Mouse (Mus musculus) forebrain, embryonic 10.5 days (tissue): ENCODE data around the gene Cd300lg. TPM values are rescaled to one million over a fixed set of nuclear protein-coding genes. Genes with fewer than 3 reads are reported as not detected.

Experiments used
- DNase-seq: peaks from one replicate; pipeline ENCODE4 v3.0.0-alpha.2; 2017; ENCODE audit warnings: low spot score; ENCODE audit errors: extremely low spot score
- H3K27ac ChIP-seq: fragments of 300-500 bp; sonication (generic); 2 replicates; pipeline ENCODE4 v1.5.1; 2016; ENCODE audit warnings: mild to moderate bottlenecking
- H3K27me3 ChIP-seq: fragments of 300-500 bp; sonication (generic); 2 replicates; pipeline ENCODE4 v1.6.1; 2016; ENCODE audit warnings: mild to moderate bottlenecking; ENCODE audit not compliant: poor library complexity, severe bottlenecking
- H3K36me3 ChIP-seq: fragments of 300-500 bp; sonication (generic); replicated peaks from 2 replicates; pipeline ENCODE4 v1.6.1; 2016; ENCODE audit warnings: mild to moderate bottlenecking, moderate library complexity
- H3K4me1 ChIP-seq: fragments of 300-500 bp; sonication (generic); 2 replicates; pipeline ENCODE4 v1.6.1; 2016
- H3K4me3 ChIP-seq: fragments of 300-500 bp; sonication (generic); 2 replicates; pipeline ENCODE4 v1.5.1; 2016; ENCODE audit warnings: mild to moderate bottlenecking, moderate library complexity
- H3K9me3 ChIP-seq: fragments of 300-500 bp; sonication (generic); 2 replicates; pipeline ENCODE4 v1.6.1; 2016; ENCODE audit warnings: mild to moderate bottlenecking, moderate library complexity
- WGBS: fragments of 180-500 bp; shearing (Covaris S2); methylation state at CpG from one replicate; pipeline ENCODE4 v1.1.7; 2016; 5-methylcytosine and 5-hydroxymethylcytosine counted together
- polyA plus RNA-seq: library from polyadenylated mRNA; unstranded; fragments of >200 nt; fragmentation: Nextera tagmentation; extraction: Ambion mirVana; gene quantifications from 2 replicates; pipeline ENCODE4 v1.2.1, GENCODE M21; 2016

The Cd300lg gene
- polyA plus RNA-seq, 1 experiment from 2014 or later: 0.14 TPM

DNA sequence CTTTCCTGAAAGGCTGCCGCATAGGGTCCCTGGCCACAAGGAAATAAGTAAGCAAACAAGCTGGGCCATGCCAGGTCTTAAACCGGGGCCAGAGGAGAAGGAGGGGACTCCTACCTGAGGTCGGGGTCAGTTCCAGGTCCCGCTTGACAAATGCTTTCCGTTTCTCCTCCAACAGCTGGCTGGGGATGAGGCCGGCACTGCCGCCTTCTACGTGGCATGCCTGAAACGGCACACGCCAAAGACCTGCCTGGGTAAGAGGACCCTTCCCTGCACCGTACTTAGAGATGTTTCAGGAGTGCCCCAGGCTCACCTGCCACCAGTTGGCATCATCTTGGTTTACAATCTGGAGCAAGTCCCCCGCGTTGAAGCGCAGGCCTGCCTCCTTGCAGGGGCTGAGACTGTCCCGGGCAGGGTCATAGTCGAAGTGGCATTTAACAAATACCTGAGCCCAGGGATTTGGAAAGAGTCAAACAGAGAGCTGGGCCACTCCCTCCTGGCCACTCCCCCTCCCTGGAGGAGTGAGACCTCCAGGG lies 20.7 kb downstream of the Cd300lg start:
- H3K4me3 ChIP-seq: peak overlapping the region; percentile 57; the same call in 1 of the 2 replicates

DNA sequence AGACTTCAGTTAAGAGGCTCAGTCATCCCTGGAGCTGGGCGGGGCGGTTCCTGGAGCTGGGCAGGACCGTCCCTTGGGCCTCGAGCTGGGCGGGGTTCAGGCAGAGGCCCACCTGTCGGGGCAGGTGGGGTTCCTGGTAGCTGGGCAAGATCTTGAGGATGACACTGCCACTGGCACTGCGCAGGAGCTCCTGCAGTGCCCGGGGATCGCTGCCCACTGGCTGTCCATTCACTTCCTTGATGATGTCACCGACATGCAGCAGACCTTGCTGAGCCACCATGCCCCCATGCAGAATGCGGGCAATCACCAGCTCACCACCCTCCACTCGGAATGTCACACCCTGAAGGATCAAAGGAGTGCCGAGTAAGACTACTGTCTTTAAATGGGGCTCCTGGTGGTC lies 21.8 kb downstream of the Cd300lg start:
- H3K36me3 ChIP-seq: peaks cover 44% of the 10 kb centered on the region

More for the DNA sequence above, 20.7 kb downstream of the Cd300lg start:
- peaks cover 40% of the 10 kb centered on the region for H3K27me3 ChIP-seq
- H3K27ac ChIP-seq: no peak overlapping the region
- DNase-seq: no peak
- H3K9me3 ChIP-seq: no peaks in the 10 kb centered on the region
- WGBS: 14% methylated on average over 16 of the region's 16 CpGs
- peaks cover 13% of the 10 kb centered on the region for H3K4me1 ChIP-seq
- peaks cover 45% of the 10 kb centered on the region for H3K36me3 ChIP-seq

DNA sequence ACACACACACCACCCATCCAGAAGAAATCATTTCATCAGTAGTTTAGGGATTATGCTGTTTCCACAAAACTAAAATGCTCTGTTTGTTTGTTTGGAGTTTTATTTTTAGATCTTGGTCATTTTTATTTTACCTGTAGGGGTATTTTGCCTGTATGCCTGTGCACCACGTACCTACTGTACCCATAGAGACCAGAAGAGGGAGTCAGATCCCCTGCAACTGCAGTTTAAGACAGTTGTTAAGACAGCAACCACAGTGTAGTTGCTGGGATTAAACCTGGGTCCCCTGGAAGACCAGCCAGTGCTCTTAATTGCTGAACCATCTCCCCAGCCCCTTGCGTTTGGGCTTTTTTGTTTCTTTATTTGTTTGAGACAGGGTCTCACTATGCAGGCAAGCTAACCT lies 27.7 kb downstream of the Cd300lg start:
- Histone ChIP-seq H3K4me3 (no peak overlapping the region), H3K36me3 (peaks cover 12% of the 10 kb centered on the region), H3K9me3 (no peaks in the 10 kb centered on the region), H3K27ac (no peak overlapping the region), H3K27me3 (peaks cover 20% of the 10 kb centered on the region), H3K4me1 (peaks cover 10% of the 10 kb centered on the region)
- DNase-seq: no peak
- 27% methylated on average over 2 of the region's 2 CpGs for WGBS

More for the DNA sequence above, 21.8 kb downstream of the Cd300lg start:
- Histone ChIP-seq H3K27me3 (peaks cover 40% of the 10 kb centered on the region), H3K4me1 (peaks cover 13% of the 10 kb centered on the region), H3K4me3 (no peak overlapping the region), H3K9me3 (no peaks in the 10 kb centered on the region), H3K27ac (no peak overlapping the region)
- 74% methylated on average over 13 of the region's 13 CpGs for WGBS
- DNase-seq: no peak

DNA sequence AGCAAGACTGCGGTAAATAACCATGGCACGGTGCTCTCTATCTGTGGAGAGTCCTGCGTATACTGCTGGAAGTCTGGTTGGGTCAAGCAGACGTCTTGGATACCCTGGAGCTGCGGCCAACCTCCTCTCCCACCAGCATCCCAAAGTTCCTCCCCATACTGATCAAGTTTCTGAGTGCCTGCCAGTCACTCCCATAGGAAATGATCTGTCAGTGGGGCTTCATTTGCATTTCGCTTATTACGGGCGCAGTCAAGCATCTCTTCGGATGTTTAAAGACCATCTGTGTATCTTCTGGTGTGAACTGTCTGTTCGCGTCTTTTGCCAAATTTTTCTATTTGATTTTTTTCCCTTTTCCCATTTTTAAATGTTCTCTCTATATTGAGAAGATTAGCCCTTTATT lies 28.3 kb downstream of the Cd300lg start:
- peaks cover 24% of the 10 kb centered on the region for H3K27me3 ChIP-seq
- H3K4me3 ChIP-seq: no peak overlapping the region
- H3K4me1 ChIP-seq: peaks cover 10% of the 10 kb centered on the region
- peaks cover 13% of the 10 kb centered on the region for H3K36me3 ChIP-seq
- 64% methylated on average over 11 of the region's 11 CpGs for WGBS
- no peak overlapping the region for H3K27ac ChIP-seq
- no peaks in the 10 kb centered on the region for H3K9me3 ChIP-seq
- no peak for DNase-seq

DNA sequence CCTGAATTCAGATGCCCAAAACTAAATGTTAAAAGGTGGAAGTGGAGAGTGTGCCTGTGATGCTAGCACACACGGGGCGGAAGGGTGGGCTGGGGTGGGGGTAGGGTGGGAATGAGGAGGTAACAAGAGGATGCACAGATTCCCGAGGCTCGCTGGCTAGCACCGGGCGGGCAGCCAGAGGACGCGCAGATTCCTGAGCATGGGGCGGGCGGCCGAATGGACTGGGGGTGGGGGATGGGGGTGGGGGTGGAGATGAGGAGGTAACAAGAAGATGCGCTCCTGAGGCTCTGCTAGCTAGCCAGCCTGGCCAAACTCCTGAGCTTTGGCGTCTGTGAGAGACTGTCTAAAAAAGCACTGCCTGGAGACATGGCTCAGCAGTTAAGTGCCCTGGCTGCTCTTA lies 29.1 kb downstream of the Cd300lg start:
- H3K4me3 ChIP-seq: peak overlapping the region; percentile 9; the same call in 1 of the 2 replicates
- WGBS: 3% methylated on average over 13 of the region's 13 CpGs

DNA sequence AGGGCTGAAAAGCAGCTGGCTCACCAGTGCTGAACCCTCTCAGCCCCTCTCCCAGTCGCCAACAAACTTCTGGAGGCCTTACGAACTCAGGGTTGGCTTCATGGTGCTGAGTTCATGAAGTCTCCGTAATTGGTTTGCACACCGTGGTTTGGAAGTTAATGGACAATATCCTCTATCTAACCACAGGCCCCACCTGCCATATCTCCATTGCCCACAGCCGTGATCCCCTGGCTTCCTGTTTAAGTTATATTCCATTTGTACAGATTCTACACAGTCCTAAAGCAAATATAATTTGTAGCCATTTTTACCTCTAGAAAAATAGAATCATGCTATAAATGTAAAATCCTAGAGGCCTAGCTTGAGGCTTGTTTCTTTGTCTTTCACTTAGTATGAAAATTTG lies 31.4 kb downstream of the Cd300lg start:
- H3K36me3 ChIP-seq: peaks cover 28% of the 10 kb centered on the region
- H3K27me3 ChIP-seq: peaks cover 24% of the 10 kb centered on the region
- no peak for DNase-seq
- no peaks in the 10 kb centered on the region for H3K9me3 ChIP-seq
- H3K4me1 ChIP-seq: peaks cover 10% of the 10 kb centered on the region
- H3K4me3 ChIP-seq: no peak overlapping the region
- WGBS: 86% methylated on average over 5 of the region's 5 CpGs
- H3K27ac ChIP-seq: no peak overlapping the region

More for the DNA sequence above, 29.1 kb downstream of the Cd300lg start:
- peaks cover 24% of the 10 kb centered on the region for H3K27me3 ChIP-seq
- no peak for DNase-seq
- H3K27ac ChIP-seq: no peak overlapping the region
- peaks cover 13% of the 10 kb centered on the region for H3K36me3 ChIP-seq
- H3K9me3 ChIP-seq: no peaks in the 10 kb centered on the region
- peaks cover 10% of the 10 kb centered on the region for H3K4me1 ChIP-seq

DNA sequence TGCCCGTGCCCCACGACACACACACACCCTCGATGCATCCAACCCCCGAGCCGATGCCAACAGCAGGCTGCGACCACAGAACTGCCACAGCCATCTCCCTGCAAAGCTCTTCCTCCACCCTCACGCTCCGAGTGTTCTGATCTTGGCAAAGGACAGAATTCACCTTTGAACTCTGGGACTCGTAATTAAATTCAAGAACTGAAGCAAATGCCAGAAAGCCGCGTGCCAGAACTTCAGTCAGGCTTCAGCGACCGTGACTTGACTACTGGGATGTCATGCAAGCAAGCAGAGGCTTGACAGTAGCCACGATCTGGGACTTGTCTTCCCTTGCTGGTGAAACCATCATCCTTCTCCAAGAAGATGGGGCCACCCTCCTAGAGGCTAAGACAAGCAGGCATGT lies 32.4 kb downstream of the Cd300lg start:
- H3K27ac ChIP-seq: no peak overlapping the region
- H3K27me3 ChIP-seq: peaks cover 24% of the 10 kb centered on the region
- H3K4me3 ChIP-seq: no peak overlapping the region
- peaks cover 38% of the 10 kb centered on the region for H3K36me3 ChIP-seq
- H3K4me1 ChIP-seq: peaks cover 10% of the 10 kb centered on the region
- H3K9me3 ChIP-seq: no peaks in the 10 kb centered on the region
- 89% methylated on average over 14 of the region's 14 CpGs for WGBS
- DNase-seq: no peak

DNA sequence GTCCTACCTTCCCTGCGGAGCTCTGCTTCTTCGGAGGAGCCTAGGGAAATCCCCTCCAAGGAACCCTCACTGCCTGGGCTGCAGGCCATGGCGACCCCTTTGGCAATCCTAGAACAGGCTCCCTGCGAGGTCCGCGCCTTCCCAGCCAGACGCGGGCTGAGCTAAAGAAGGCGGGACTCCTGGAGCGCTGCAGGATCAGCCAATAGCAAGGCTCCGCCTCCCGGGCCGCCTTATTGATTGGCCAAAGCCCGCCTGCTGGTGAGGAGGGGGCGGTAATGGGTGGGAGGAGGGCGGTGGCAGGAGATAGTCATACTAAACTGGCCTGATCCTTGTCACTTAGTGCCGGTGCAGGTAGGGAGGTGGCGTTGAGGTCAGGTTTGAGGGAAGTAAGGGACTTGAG lies 41.0 kb downstream of the Cd300lg start:
- Histone ChIP-seq H3K27me3 (peaks cover 26% of the 10 kb centered on the region), H3K4me3 (peak overlapping the region; percentile 57), H3K4me1 (peaks cover 61% of the 10 kb centered on the region), H3K36me3 (peaks cover 52% of the 10 kb centered on the region), H3K9me3 (peaks cover 7% of the 10 kb centered on the region; the same call in 1 of the 2 replicates), H3K27ac (peak overlapping the region; percentile 75)
- under 1% methylated on average over 18 of the region's 18 CpGs for WGBS
- peak; percentile 85 for DNase-seq

DNA sequence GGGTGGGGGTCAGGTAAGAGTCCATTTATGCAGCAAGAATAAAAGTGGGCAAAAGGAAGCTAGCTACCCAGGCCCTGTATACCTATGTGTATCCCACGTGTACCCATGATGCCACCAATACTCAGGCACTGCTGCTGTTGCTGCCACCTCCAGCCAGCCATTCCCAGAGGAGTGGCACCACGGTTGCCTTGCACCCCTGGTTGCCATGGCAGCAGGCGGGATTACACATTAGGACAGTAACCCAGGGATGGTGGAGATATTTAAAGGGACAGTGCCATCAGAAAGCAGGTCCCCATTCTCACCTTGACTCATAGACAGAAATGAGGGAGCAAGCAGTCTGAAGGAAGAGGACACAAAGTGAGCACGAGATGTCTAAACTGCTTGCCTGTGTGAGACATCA lies 41.9 kb downstream of the Cd300lg start:
- 67% methylated on average over 4 of the region's 4 CpGs for WGBS
- Histone ChIP-seq H3K9me3 (peaks cover 7% of the 10 kb centered on the region; the same call in 1 of the 2 replicates), H3K4me3 (peak overlapping the region; percentile 57; the same call in 1 of the 2 replicates), H3K4me1 (peaks cover 67% of the 10 kb centered on the region), H3K36me3 (peaks cover 45% of the 10 kb centered on the region), H3K27me3 (peaks cover 26% of the 10 kb centered on the region), H3K27ac (no peak overlapping the region)
- DNase-seq: no peak

DNA sequence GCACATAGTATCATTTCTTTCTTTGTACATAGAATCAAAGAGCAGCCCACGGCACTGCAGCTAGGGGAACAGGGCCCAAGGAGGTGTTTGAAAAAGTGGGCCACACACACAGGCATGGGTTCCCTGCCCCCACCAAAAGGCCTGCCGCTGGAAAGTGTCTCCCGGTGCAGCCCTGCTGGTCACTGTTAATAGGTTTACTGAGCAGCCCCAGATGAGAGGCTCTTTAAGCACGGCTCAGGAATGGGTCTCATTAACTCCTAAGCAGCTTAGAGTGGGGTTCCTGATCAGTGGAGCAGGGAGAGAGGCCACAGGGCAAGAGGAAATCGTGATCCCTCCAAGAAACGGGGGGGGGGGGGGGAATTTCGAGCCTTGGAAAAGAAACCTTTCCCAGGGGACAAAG lies 42.9 kb downstream of the Cd300lg start:
- peaks cover 76% of the 10 kb centered on the region for H3K4me1 ChIP-seq
- no peak for DNase-seq
- peaks cover 26% of the 10 kb centered on the region for H3K27me3 ChIP-seq
- 19% methylated on average over 7 of the region's 7 CpGs for WGBS
- no peak overlapping the region; the same call in 1 of the 2 replicates for H3K27ac ChIP-seq
- H3K9me3 ChIP-seq: peaks cover 7% of the 10 kb centered on the region; the same call in 1 of the 2 replicates
- 0 out of 2 replicates have a peak overlapping the region, but pooled peaks have one; percentile 12 for H3K4me3 ChIP-seq
- peaks cover 35% of the 10 kb centered on the region for H3K36me3 ChIP-seq

DNA sequence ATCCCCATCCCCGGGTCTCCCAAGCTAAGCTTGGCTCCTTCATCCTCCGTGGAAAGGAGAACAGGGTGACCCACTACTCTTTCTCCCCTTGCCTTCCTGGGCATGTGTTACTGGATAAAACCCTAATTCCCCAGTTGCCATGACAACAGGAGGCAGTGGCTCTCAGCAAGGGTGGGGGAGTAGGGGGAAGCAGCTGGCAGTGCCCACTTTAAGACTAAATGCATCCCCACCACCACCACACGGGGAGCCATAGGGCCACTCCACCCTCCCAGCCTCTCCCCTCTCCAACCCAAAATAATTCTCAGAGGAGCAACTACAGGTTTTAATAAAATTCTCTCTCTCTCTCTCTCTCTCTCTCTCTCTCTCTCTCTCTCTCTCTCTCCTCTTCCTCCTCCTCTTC lies 45.0 kb downstream of the Cd300lg start:
- 10% methylated on average over 3 of the region's 3 CpGs for WGBS
- Histone ChIP-seq H3K36me3 (peaks cover 19% of the 10 kb centered on the region), H3K9me3 (peaks cover 7% of the 10 kb centered on the region; the same call in 1 of the 2 replicates), H3K4me1 (peaks cover 79% of the 10 kb centered on the region), H3K27ac (peak overlapping the region; percentile 94), H3K27me3 (peaks cover 10% of the 10 kb centered on the region), H3K4me3 (peak overlapping the region; percentile 79)
- DNase-seq: no peak

DNA sequence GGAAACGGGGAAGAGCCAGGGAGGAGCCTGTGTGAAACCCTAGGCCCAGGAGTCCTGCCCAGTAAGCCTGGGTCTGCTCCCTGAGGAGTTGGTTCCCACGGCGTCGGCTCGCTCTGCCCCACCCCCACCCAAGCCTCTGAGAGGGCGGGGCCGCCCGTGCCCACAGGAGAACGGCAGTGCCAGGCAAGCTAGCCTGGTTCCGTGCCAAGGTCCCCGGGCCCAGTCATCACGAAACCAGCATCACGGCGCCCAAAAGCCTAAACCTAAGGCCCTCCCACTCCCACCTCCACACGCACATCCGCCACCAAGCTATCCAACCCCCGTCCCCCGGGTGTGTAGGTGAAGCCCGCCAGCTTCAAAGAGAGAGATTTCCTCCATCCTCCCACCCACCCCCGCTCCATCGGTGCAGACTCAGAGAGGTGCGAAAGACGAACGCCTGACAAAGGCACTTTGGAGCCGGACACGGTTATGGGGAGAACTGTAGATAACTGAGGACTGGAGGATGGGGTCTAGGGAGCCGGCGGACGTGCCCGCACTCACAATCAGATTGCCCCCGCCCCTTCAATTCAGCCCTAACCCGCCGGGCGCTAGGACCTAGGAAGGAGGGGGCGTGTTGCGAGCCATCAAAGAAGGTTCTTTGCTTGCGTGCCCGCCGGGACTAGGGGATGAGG lies 45.9 kb downstream of the Cd300lg start:
- peak; percentile 94 for DNase-seq
- Histone ChIP-seq H3K4me3 (peak overlapping the region; percentile 79), H3K9me3 (peaks cover 7% of the 10 kb centered on the region; the same call in 1 of the 2 replicates), H3K36me3 (peaks cover 19% of the 10 kb centered on the region), H3K4me1 (peaks cover 70% of the 10 kb centered on the region), H3K27ac (peak overlapping the region; percentile 94), H3K27me3 (0 out of 2 replicates have a peak, but pooled peaks cover 8% of the 10 kb centered on the region)
- under 1% methylated on average over 39 of the region's 39 CpGs for WGBS
